Mouse (Mus musculus) urinary bladder, adult 18-20 months (tissue): ENCODE results near the gene Xpo4.
"Not testable (repeated sequence)": the region's sequence is repeated elsewhere in the genome, so short reads cannot be mapped to it uniquely, and the experiment has no call there.

Experiments used
- DNase-seq, 2 experiments: peaks; one replicate each; pipeline ENCODE4 v3.0.0; 2022; ENCODE audit warnings: low spot score in 2 of 2, mixed read lengths in 2 of 2

The Xpo4 gene

GRCm38 (mm10) chr14:57682751-57683150 lies 17.5 kb upstream of the Xpo4 start:
- no peak for DNase-seq

GRCm38 (mm10) chr14:57679958-57680535 lies 14.8 kb upstream of the Xpo4 start:
- DNase-seq = peak; percentile 62 to 67

DNA sequence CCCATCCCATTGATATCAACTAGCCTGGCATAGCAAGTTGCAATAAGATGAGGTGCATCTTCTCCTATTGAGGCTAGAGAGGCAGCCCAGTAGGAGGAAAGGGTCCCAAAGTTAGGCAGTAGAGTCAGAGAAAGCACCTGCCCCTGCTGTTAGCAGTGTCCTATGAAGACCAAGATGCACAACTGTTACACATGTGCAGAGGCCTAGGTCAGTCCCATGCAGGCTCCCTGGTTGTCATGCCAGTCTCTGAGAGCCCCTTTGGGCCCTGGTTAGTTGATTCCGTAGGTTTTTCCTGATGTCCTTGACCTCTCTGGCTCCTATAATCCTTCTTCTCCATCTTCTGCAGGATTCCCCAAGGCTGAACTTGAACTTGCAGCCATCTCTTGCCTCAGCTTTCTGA lies 14.3 kb upstream of the Xpo4 start:
- no peak for DNase-seq

GRCm38 (mm10) chr14:57675481-57675880 lies 10.3 kb upstream of the Xpo4 start:
- no peak for DNase-seq

GRCm38 (mm10) chr14:57665628-57665950 lies 359 bp upstream of the Xpo4 start:
- DNase-seq = no peak

DNA sequence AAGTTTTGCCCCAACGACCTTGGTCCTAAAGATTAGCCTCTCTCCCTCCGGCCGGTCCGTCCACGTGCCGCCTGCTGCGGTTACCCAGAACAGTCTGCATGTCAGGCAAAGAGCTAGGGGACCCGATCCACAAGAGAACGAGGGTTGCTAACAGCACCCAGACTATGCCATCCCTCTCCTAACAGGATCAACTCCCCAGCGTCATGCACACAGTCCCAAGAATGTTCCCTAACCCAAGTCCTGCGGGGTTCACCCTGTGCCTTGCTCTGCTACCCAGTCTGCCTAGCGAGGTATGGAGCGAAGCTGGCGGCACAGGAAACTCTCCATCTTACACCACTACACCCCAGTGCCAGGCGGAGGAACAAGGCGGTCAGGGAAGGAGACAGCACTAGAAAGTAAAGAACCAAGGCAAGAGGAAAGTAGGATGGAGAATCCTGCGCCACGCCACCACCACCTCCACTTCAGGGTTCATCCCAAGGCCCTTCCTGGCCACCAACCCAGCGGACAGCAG lies 864 bp downstream of the Xpo4 start:
- DNase-seq = no peak

DNA sequence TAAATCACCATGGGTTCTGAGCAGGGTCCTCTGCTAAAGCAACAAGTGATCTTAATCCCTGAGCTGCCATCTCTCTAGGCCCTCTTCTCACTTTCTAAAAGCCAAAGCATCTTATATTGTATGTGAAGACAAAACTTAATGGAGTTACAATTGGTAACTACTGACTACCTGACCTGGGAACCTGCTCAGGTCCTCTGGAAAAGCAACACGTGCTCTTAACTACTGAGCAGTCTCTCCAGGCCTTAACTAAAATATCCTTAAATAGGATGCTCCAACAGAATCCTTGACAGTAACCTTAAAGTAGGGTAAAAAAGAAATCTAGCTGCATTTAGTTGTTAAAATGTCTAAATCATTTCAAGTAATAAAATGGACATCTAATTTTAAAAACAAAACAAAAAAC lies 1.6 kb downstream of the Xpo4 start:
- DNase-seq = no peak

- DNase-seq = no peak
Measured at GRCm38 (mm10) chr14:57658301-57658700, 6.9 kb downstream of the Xpo4 start.

- no peak for DNase-seq
Measured at GRCm38 (mm10) chr14:57657500-57657899, 7.7 kb downstream of the Xpo4 start.

- DNase-seq = not testable (repeated sequence)
Measured at GRCm38 (mm10) chr14:57656519-57656918, 8.7 kb downstream of the Xpo4 start.

DNA sequence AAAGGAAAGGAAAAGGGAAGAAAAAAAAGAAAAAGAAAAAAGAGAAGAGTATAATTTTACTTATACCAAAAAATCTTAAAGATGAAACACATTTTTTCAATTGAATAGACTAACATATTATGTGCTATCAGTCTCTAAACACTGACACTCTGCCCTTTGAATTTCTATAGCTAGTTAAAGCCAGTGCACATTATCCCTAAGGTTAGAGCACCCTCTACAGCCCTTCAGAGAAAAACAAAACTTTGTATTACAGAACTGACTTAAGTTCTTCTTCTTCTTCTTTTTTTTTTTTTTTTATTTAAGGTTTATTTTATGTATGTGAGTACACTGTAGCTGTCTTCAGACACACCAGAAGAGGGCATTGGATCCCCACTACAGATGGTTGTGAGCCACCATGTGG lies 15.7 kb downstream of the Xpo4 start:
- no peak for DNase-seq

- DNase-seq = no peak
Measured at GRCm38 (mm10) chr14:57646155-57646554, 19.1 kb downstream of the Xpo4 start.

DNA sequence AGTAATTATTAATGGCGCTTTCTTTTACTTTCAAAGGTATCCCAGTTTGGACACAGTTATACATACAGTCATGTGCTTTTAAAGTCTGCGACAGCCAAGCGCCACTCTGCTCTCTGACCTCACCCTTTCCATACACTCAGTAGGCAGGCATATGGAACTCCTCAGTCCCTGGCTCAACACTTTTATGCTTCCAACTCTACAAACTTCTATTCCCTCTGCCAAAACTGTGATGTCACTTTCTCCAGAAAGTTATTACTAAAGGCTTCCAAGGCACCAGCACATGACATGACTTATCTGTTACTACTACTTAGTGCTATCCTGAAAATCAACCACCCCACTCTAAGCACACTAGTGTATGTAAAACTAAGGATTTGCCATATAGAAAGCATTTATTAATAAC lies 26.1 kb downstream of the Xpo4 start:
- DNase-seq = no peak

GRCm38 (mm10) chr14:57634141-57634540 lies 31.1 kb downstream of the Xpo4 start:
- no peak for DNase-seq

DNA sequence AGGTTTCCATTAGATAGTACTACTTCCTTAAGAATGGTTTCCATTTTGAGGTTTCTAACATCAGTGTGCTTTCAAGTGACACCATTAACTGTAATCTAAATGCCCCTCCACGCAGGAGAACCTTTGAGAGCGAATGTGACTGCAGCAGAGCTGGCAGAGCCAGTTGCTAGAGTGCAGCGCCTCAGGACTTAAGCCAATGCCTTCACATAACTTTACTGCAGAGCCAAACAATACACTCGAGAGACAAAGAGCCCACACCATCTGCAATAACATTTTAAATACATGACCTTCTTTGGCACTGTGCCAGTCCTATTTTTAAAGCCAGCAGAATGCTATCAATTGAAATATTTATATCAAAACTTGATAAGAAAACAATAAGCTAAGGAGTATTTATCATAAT lies 35.6 kb downstream of the Xpo4 start:
- DNase-seq = no peak

DNA sequence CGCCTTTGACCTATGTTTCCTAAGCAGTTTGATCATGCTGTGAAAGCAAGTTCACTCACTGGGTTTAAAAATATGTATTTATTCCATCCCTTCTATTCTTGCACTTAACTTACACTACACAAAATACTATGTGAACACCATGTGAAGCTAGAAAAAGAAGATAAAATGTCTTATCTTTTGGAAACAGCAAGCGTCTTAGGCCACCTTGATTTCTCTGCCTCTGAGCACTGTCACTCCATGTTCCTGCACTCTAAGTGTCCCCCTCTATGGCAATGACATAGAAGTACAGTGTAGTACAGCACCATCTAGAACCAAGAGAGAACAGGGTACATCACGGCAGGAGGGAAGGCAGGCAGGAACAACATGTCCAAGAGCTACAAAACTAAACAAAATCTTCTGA lies 42.3 kb downstream of the Xpo4 start:
- DNase-seq = no peak

DNA sequence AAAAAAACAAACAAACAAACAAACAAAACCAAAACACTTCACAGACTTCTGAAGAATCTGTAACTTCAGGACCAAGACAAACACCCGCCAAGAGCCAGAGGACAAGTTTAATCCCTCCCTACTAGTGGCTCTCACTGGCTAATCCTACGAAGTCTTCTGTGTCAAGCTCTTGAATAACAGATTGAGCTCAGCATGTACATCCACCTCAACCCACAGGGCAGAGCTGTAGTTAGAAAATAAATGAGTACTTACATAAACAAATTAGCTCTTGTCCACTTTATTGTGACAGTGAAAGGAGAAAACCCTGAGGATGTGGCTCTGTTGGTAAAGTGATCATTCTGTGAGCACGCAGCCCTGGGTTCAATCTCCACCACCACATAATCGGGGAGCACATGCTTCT lies 43.5 kb downstream of the Xpo4 start:
- DNase-seq = no peak

GRCm38 (mm10) chr14:57620598-57621236 lies 44.5 kb downstream of the Xpo4 start:
- DNase-seq = no peak

GRCm38 (mm10) chr14:57619487-57619886 lies 45.7 kb downstream of the Xpo4 start:
- DNase-seq = peak in 1 of 2 experiments; percentile 9

GRCm38 (mm10) chr14:57617675-57618074 lies 47.6 kb downstream of the Xpo4 start:
- no peak for DNase-seq

GRCm38 (mm10) chr14:57616339-57616965 lies 48.8 kb downstream of the Xpo4 start:
- DNase-seq = no peak

DNA sequence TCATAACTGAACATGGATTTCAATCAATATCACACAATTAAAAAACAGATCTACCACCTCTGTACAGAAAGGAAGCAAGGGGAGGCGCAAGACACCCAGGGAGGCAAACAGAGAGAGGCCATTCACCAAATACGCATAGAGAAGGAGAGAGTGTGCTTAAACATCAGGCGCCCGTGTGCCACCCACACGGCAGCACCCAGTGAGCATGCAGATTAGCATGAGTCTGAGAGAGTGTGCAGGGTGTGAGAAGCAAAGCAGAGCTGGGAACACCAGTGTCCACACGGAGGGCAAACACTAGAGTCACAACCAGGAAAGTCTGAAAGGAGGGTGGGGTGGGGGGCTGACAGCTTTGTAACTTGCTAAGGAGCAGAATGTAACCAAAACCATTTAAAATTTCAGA lies 49.4 kb downstream of the Xpo4 start:
- DNase-seq = no peak

DNA sequence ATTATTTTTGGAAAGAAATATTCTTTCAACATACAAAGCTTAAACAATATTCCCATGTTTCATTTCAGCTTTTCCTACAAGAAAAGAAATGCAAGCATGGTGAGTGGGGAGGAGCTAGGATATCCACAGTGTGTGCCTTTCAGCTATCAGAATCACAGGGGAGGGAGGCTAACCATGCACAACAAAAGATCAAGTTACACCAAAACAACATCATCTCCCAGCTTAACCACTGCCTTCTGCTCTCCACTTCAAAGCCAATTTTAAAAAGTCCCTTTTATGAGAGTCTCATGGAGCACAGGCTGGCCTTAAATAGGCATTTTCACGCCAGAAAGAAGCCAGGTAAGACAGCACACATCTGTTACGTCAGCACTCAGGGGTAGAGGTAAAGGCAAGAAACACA lies 54.2 kb downstream of the Xpo4 start:
- no peak for DNase-seq
